ENCODE assay signal across 19 mouse cellular contexts in genomic region chr1:58375574-58376147, GRCm38 (mm10).
"Had no signal": no experiment of that assay in that cellular context is flagged by ENCODE, and none has a peak within 500 bp of the region (broad histone marks: within the 10 kb centered on the region; RNA-seq: fewer than 3 reads in every experiment).

No protein-coding gene starts in this region.

- H3K36me3 ChIP-seq: kidney, embryonic 15.5 days; liver, embryonic 13.5 days; neural tube, embryonic 12.5 days; neural tube, embryonic 15.5 days had no signal

- DNase-seq: kidney, postnatal 10 days; kidney, postnatal 36 days; layer of hippocampus, postnatal 36 days; liver, embryonic 13.5 days; lung, adult 2 months; lung, postnatal 14 days; lung, postnatal 4 days; midbrain, embryonic 14.5 days; right cerebral cortex, adult 18-20 months; right cerebral cortex, postnatal 14 days; right cerebral cortex, postnatal 4 days; thymus, adult 18-20 months; thymus, postnatal 36 days had no signal

- H3K9ac ChIP-seq: kidney, embryonic 15.5 days; liver, embryonic 13.5 days; neural tube, embryonic 12.5 days; neural tube, embryonic 15.5 days had no signal

- H3K4me3 ChIP-seq: kidney, embryonic 15.5 days; left cerebral cortex, adult 2 months; liver, embryonic 13.5 days; neural tube, embryonic 12.5 days; neural tube, embryonic 15.5 days had no signal

- H3K27me3 ChIP-seq: kidney, embryonic 15.5 days; liver, embryonic 13.5 days; neural tube, embryonic 12.5 days; neural tube, embryonic 15.5 days had no signal

- H3K4me1 ChIP-seq: kidney, embryonic 15.5 days; liver, embryonic 13.5 days; neural tube, embryonic 12.5 days; neural tube, embryonic 15.5 days had no signal

- H3K27ac ChIP-seq: kidney, embryonic 15.5 days; left cerebral cortex, adult 2 months; liver, embryonic 13.5 days; neural tube, embryonic 12.5 days; neural tube, embryonic 15.5 days; stomach, postnatal 0 days had no signal

- H3K9me3 ChIP-seq: kidney, embryonic 15.5 days; liver, embryonic 13.5 days; neural tube, embryonic 12.5 days; neural tube, embryonic 15.5 days had no signal

- H3K4me2 ChIP-seq: kidney, embryonic 15.5 days; liver, embryonic 13.5 days; midbrain, embryonic 11.5 days; neural tube, embryonic 12.5 days; neural tube, embryonic 15.5 days had no signal
